Mouse (Mus musculus) CD4-positive, CD25-positive, alpha-beta regulatory T cell, adult 2 months (primary cell): Measurements from ENCODE around the gene Khdrbs2.
"Not testable (repeated sequence)": the region's sequence is repeated elsewhere in the genome, so short reads cannot be mapped to it uniquely, and the experiment has no call there.

Experiments
- DNase-seq: peaks from one replicate; pipeline ENCODE4 v3.0.0-alpha.2; 2012; ENCODE audit warnings: low read depth, low spot score

Khdrbs2 gene

DNA sequence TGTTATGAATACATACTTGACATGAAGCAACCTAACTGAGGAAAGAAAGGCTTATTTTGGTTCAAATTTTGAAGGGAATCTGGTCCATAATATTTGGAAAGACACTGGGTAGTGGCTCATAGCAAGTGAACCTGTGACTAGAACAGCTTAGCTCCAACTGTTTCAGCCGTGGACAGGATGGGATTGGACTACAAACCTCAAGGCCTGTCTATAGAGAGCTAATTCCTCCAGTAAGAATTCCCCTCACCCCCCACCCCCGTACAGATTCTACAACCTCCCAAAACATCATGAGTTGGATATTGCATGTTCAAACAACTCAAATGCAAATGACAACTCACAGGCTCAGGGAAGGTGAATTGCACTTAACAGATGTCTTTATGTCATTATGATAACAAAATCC is 298.5 kb downstream of the Khdrbs2 start:
- DNase-seq, result no peak

GRCm38 (mm10) chr1:32471502-32472214 is 299.1 kb downstream of the Khdrbs2 start:
- no peak for DNase-seq

DNA sequence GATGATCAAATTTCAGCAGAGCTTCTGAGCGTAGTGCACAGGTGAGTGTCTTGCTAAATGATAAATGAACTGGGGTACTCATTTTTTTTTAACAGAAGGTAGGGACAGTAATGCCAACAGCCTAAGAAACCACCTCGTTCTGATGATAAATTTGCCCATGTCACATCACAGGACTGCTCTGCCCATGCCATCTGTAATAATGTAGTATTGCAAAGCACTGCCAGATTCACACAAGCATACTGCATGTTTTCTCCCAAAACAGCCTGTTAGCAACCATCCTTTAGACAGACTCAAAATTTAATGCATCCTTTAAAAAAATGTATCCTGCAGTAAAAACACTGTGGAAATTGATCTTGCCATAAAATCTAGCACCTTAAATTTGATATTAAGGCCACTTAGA is 315.4 kb downstream of the Khdrbs2 start:
- DNase-seq, result no peak

GRCm38 (mm10) chr1:32503381-32503780 is 330.9 kb downstream of the Khdrbs2 start:
- DNase-seq, result no peak

DNA sequence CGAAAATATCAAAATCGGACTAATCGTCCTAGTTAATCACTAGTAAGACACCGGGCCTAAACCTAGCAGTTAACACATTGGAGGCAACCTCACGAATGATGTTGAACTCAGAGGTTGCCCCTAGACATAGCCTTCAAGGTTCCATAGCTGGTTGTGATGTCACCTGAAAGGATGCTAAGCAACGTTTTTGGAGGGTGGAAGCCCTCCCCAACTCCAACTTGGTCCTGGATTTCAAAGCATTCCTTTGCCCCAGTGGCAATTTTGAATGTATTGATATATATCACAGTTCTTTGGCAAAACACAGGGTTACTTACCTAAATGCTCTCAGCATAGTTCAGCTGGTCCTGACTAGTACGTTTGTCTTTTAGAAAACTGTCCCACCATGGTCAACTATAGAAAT is 374.7 kb downstream of the Khdrbs2 start, which contains the start of gene Gm5415:
Gene Gm5415, minus strand, starts transcription at position 101 of the 400 bp plus-strand sequence.
- not testable (repeated sequence) for DNase-seq

DNA sequence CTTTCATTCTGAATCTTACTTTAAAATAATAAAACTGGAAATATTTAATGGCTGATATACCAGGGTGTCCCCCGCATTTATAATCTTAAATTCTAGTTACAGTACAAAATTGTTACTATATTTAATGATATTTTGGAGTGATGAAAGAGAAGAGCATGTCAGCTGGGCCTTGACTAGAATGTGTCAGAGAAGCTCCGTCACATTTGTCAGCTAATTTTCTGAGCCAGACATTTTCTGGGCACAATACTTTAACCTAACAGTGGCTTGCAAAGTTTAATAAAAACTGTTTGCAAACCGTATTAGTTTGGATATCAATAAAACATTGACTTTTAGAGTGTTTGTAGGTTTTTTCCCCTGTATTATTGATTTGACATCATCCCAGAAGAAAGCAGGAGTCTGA is 380.9 kb downstream of the Khdrbs2 start:
- no peak for DNase-seq

GRCm38 (mm10) chr1:32553925-32554324 is 381.4 kb downstream of the Khdrbs2 start:
- DNase-seq, result no peak

DNA sequence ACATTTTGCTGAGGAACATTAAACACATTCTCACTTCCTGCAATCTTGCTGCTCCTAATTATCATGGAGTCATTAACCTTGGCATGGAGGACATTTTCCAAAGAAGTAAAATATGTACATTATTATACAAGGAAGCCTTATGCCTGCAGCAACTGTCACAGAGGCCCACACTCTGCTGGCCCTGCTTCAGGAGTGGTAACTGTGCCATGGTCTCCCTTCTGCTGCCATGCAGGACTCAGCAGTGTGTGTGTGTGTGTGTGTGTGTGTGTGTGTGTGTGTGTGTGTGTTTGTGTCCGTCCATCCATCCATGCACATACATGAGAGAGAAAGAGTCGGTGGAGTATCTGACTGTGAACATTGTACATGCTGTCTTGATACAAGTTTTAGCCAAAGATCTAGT is 396.4 kb downstream of the Khdrbs2 start:
- DNase-seq, result no peak

- no peak for DNase-seq
Observed at GRCm38 (mm10) chr1:32626060-32626459, 453.5 kb downstream of the Khdrbs2 start.

- DNase-seq, result no peak
Observed at GRCm38 (mm10) chr1:32632415-32633354, 460.2 kb downstream of the Khdrbs2 start.

- no peak for DNase-seq
Observed at GRCm38 (mm10) chr1:32633404-32633803, 460.9 kb downstream of the Khdrbs2 start.

- DNase-seq, result no peak
Observed at GRCm38 (mm10) chr1:32639118-32639517, 466.6 kb downstream of the Khdrbs2 start.

DNA sequence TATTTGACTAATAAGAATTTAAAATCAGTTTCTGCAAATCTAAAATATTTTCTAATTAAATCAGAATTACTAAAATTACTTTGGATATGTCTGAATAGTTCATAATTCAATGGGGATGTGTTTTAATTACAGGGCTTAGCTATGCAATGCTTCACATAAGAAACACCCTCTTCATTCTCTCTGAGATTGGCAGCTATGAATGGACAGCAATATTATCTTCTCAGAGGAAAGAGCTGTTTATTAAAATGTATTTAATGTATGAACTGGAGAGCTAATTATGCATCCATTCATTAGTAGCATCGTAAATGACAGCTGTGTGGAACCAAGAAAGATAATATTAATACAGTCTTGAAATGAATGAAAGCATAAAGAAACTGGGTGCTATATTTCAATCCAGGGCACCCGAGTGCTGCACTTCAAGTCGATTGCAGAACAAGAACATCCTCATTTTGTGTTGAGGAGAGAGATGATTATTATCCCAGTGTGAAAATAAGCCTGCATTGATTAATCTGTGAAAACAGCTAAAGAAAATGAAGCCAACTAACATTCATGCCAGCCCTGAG is 477.2 kb downstream of the Khdrbs2 start:
- DNase-seq, result no peak

DNA sequence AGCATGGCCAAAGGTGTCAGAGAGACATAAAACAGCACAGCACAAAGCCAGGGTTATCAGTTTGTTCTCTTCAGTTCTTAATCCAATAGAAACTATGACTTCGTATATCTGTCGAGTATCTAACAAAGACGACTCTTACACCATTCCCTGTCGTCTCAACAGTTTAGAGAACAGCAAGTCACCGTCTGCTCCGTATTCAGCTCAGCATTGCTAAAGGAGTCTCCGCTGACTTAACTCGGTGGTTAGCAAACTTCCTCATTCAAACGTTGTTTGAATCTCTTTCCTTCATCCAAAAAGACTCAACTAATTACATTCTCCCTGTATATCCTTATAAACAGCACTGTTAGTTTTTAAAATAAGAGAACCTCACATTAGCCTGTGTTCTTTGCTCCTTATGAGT is 521.3 kb downstream of the Khdrbs2 start:
- DNase-seq, result no peak

- DNase-seq, result no peak
Observed at GRCm38 (mm10) chr1:32700132-32700531, 527.6 kb downstream of the Khdrbs2 start.

GRCm38 (mm10) chr1:32701267-32701666 is 528.8 kb downstream of the Khdrbs2 start:
- no peak for DNase-seq
